8 mouse cellular contexts compared by ENCODE assay signal in genomic region chr6:92784782-92785181, GRCm38 (mm10). TPM values are rescaled to one million over a fixed set of nuclear protein-coding genes. Genes with fewer than 3 reads are reported as not detected.
DNase-seq lines count a peak whose midpoint lies in the region; ATAC-seq and TF ChIP-seq lines count a peak whose summit lies in the region.

No protein-coding gene starts in this region.

- no peaks in the 10 kb centered on the region for H3K9me3 ChIP-seq in forebrain, postnatal 0 days (ENCODE audit: low read length)

- TF ChIP-seq CTCF in forebrain, postnatal 0 days (IDR thresholded peaks at IDR 0.05; ENCODE audit: low read depth), result peak; percentile 92

- peak; percentile 15 to 48 for DNase-seq in cerebellum, adult 18-20 months
- DNase-seq in 3T3-L1 (ENCODE audit: low read depth, low spot score), result peak; percentile 80
- peak; percentile 25 for DNase-seq in c-Kit-positive CD71-negative TER-119-negative erythroid progenitor cells, embryonic 14.5 days (ENCODE audit: low read depth)
- peak; percentile 87 for DNase-seq in forebrain, postnatal 0 days
- DNase-seq in kidney, postnatal 4 days, result peak; percentile 77 to 79
- DNase-seq in lung, postnatal 25 days (ENCODE audit: low spot score), result peak; percentile 43
- peak; percentile 26 for DNase-seq in right cerebral cortex, postnatal 36 days (ENCODE audit: low spot score in 2 of 2)

- H3K27me3 ChIP-seq in forebrain, postnatal 0 days (ENCODE audit: insufficient read depth, low read length), result peaks cover 5% of the 10 kb centered on the region; the same call in 1 of the 2 replicates

- WGBS in forebrain, postnatal 0 days, result 7% methylated on average over 7 of the region's 7 CpGs

- no peak overlapping the region for H3K4me3 ChIP-seq in forebrain, postnatal 0 days (ENCODE audit: low read depth, low read length)

- H3K9ac ChIP-seq in forebrain, postnatal 0 days, result no peak overlapping the region

- no peak for ATAC-seq in cerebellum, adult (ENCODE audit: insufficient number of reproducible peaks, low FRiP score, low TSS enrichment)
- ATAC-seq in forebrain, postnatal 0 days, result peak; percentile 40; the same call in 1 of the 2 replicates

- no peak overlapping the region for H3K4me2 ChIP-seq in forebrain, postnatal 0 days (ENCODE audit: low read depth)

- H3K4me1 ChIP-seq in forebrain, postnatal 0 days (ENCODE audit: insufficient read depth), result no peaks in the 10 kb centered on the region

- no peak overlapping the region for H3K27ac ChIP-seq in forebrain, postnatal 0 days (ENCODE audit: low read depth, low read length)

- H3K36me3 ChIP-seq in forebrain, postnatal 0 days (ENCODE audit: insufficient read depth), result no peaks in the 10 kb centered on the region

RNA-seq across cellular contexts. Expression of gene A730049H05Rik, which starts 31.5 kb away (rescaled TPM):
- total RNA-seq in forebrain, postnatal 0 days (2014; rRNA removed), result 0.08 and 0.57 TPM in 2 replicates
- 0.35 and 0.38 TPM in 2 replicates for polyA plus RNA-seq in forebrain, postnatal 0 days (2015; fragmentation: Nextera tagmentation; extraction: Ambion mirVana)

Comparison
In these comparisons a context has a peak if more than half of its experiments do, and no peak if none do; other contexts are left out.
1. DNase-seq: peak in every context shown above with its lines; median percentile 87 in forebrain, postnatal 0 days; 80 in 3T3-L1; 78 in kidney, postnatal 4 days; 43 in lung, postnatal 25 days; 32 in cerebellum, adult 18-20 months; 26 in right cerebral cortex, postnatal 36 days; 25 in c-Kit-positive CD71-negative TER-119-negative erythroid progenitor cells, embryonic 14.5 days.